Mouse (Mus musculus): ENCODE results near the gene Fstl4. TPM values are rescaled to one million over a fixed set of nuclear protein-coding genes. Genes with fewer than 3 reads are reported as not detected.

Gene Fstl4
- total RNA-seq, 2 experiments from 2014 or later, result 13.8 to 14.8 TPM

- TF ChIP-seq CTCF (conservative IDR thresholded peaks at IDR 0.05), result no peak
- Histone ChIP-seq H3K4me3 (no peak overlapping the region), H3K27ac (no peak overlapping the region)
- no peak for DNase-seq (ENCODE audit: low spot score in 2 of 2)
Observed at GRCm38 (mm10) chr11:53121208-53121607, 356.8 kb downstream of the Fstl4 start.

DNA sequence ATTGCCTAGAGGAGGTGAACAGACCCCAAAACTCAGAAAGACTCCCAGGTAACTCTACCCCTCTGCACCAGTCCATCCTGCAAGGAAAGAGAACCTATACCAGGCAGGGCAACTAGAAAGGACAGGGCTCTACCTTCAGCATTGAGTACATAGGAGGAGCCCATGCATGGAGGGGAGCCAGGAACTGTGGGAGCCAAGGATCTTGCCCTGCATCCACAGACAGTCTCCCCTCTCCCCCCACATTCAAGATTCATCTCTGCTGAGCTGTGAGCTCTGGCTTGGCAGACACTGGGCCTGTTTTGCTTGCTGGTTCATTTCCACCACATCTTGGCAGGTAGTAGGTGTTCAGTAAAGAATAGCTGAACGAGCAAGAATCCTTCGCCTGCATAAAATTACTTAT lies 360.4 kb downstream of the Fstl4 start:
- Histone ChIP-seq H3K4me3 (no peak overlapping the region), H3K27ac (no peak overlapping the region)
- DNase-seq (ENCODE audit: low spot score in 2 of 2), result no peak
- TF ChIP-seq CTCF (conservative IDR thresholded peaks at IDR 0.05), result no peak

GRCm38 (mm10) chr11:53126660-53127059 lies 362.2 kb downstream of the Fstl4 start:
- no peak for TF ChIP-seq CTCF (conservative IDR thresholded peaks at IDR 0.05)
- H3K4me3 ChIP-seq, result no peak overlapping the region
- no peak overlapping the region for H3K27ac ChIP-seq
- no peak for DNase-seq (ENCODE audit: low spot score in 2 of 2)

GRCm38 (mm10) chr11:53128661-53129060 lies 364.2 kb downstream of the Fstl4 start:
- Histone ChIP-seq H3K4me3 (no peak overlapping the region), H3K27ac (no peak overlapping the region)
- no peak for TF ChIP-seq CTCF (conservative IDR thresholded peaks at IDR 0.05)
- no peak for DNase-seq (ENCODE audit: low spot score in 2 of 2)

DNA sequence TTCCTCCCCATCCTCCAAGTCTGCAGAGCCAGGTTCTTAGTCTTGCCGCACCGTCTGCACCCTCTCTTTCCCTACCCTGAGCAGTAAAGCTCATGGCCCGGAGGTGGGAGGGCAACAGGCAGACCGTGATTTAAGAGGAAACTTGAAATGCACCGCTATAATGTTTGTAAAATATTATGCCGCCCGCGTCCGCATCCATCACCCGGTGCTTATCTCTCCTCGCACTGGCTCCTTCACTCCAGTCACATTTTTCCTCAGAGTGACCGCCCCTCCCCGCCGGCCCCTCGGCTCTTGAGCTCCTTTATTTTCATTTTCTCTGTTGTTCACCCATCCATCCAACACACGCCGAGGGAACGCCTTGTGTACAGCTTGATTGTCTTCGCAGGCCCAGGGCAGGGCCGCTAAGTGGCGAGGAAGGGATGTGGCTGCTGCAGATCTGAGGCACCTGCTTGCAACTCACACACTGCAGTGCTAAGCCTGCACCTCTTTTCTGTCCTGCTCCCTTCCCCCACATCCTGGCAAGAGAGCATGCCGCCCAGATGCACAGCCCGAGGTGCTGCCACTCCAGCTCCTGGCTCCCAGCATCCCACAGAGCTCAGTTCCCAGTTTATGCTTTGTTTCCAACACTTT lies 368.1 kb downstream of the Fstl4 start:
- no peak for TF ChIP-seq CTCF (conservative IDR thresholded peaks at IDR 0.05)
- H3K27ac ChIP-seq, result no peak overlapping the region
- no peak overlapping the region for H3K4me3 ChIP-seq

GRCm38 (mm10) chr11:53136371-53136770 lies 371.9 kb downstream of the Fstl4 start:
- no peak for TF ChIP-seq CTCF (conservative IDR thresholded peaks at IDR 0.05)
- no peak for DNase-seq (ENCODE audit: low spot score in 2 of 2)
- Histone ChIP-seq H3K27ac (no peak overlapping the region), H3K4me3 (no peak overlapping the region)

More for the DNA sequence above, 368.1 kb downstream of the Fstl4 start:
- DNase-seq (ENCODE audit: low spot score in 2 of 2), result no peak

GRCm38 (mm10) chr11:53137381-53137780 lies 372.9 kb downstream of the Fstl4 start:
- DNase-seq (ENCODE audit: low spot score in 2 of 2), result no peak
- Histone ChIP-seq H3K4me3 (no peak overlapping the region), H3K27ac (no peak overlapping the region)
- TF ChIP-seq CTCF (conservative IDR thresholded peaks at IDR 0.05), result 0 out of 2 replicates have a peak, but pooled peaks have one; percentile 22

GRCm38 (mm10) chr11:53138212-53138611 lies 373.8 kb downstream of the Fstl4 start:
- DNase-seq (ENCODE audit: low spot score in 2 of 2), result no peak
- TF ChIP-seq CTCF (conservative IDR thresholded peaks at IDR 0.05), result no peak
- Histone ChIP-seq H3K4me3 (no peak overlapping the region), H3K27ac (no peak overlapping the region)

DNA sequence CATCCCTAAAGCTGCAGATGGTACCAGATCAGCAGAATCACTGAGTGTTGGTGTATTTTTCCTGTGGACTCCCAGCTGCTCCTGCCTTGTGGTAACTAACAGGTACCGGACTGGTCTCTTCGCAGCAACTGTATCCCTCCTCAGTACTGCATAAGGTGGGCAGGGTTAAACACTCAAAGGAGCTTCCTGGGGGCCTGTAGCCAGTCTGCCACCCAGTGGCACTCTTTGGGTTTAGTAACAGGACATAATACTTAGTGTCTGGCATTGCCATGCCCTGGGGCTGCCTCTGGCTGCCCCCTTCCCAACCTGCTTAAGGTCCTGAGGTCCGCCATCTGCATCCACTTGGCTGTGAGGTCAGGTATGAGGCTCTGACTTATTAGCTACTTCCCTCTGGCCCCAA lies 375.2 kb downstream of the Fstl4 start:
- Histone ChIP-seq H3K27ac (peak overlapping the region; percentile 43; the same call in 1 of the 2 replicates), H3K4me3 (no peak overlapping the region)
- peak; percentile 55 for TF ChIP-seq CTCF (conservative IDR thresholded peaks at IDR 0.05)
- no peak for DNase-seq (ENCODE audit: low spot score in 2 of 2)

DNA sequence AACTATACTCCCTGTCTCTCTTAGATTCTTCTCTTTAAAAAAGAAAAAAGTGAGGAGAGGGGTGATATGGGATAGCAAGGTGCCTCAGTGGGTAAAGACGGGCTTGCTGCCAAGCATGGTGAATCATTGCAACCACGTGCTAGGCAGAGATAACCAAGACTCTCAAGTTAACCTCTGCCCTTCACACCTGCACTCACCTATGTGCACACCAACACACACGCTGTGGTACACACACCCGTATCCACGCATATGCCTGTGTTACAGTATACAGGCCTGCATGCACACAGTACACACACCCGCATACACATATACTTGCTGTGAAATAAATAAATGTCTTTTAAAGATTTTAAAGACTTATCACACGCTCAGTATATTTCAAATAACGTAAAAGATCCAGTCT lies 375.8 kb downstream of the Fstl4 start:
- Histone ChIP-seq H3K27ac (peak overlapping the region; percentile 67), H3K4me3 (no peak overlapping the region)
- TF ChIP-seq CTCF (conservative IDR thresholded peaks at IDR 0.05), result no peak
- DNase-seq (ENCODE audit: low spot score in 2 of 2), result no peak

- no peak overlapping the region for H3K4me3 ChIP-seq
- no peak for TF ChIP-seq CTCF (conservative IDR thresholded peaks at IDR 0.05)
- H3K27ac ChIP-seq, result peak overlapping the region; percentile 67
- DNase-seq (ENCODE audit: low spot score in 2 of 2), result peak in 1 of 2 experiments; percentile 61
Observed at GRCm38 (mm10) chr11:53140722-53141400, 376.4 kb downstream of the Fstl4 start.

DNA sequence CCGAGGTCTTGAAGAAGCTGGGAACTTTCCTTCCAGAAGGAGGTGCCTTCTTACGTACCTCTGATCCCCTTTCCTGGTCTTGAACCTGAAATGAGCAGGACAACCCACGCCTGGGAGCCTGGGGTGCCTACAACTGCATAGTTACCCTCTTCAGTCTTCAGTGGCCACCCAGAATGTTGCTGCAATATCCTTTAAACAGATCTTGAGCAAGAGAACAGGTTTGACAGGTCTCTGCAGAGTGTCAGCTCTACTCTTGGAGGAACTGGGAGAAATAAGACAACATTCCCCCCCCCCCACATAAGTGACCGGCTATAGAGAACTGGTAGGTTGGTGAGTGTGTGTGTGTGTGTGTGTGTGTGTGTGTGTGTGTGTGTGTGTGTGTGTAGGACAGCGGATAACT lies 379.1 kb downstream of the Fstl4 start:
- no peak overlapping the region for H3K27ac ChIP-seq
- no peak for DNase-seq (ENCODE audit: low spot score in 2 of 2)
- TF ChIP-seq CTCF (conservative IDR thresholded peaks at IDR 0.05), result no peak
- no peak overlapping the region for H3K4me3 ChIP-seq

DNA sequence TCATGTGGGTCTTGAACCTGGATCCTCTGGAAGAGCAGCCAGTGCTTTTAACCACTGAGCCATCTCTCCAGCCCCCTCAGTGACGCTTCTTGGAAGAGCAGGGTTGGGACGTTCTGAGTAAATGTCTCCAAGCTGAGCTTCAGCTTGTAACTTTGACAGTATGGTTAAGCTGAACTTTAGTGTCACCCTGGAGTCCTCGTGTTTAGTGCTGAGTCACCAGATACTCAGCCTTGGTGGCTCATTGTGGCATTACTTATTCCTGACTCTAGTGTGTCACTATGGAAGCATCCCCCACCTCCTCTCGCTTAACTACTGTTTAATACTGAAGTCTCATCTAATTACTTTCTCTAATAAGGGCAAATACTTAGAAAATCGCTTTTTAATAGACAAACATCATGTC lies 380.1 kb downstream of the Fstl4 start:
- no peak overlapping the region for H3K4me3 ChIP-seq
- no peak for DNase-seq (ENCODE audit: low spot score in 2 of 2)
- TF ChIP-seq CTCF (conservative IDR thresholded peaks at IDR 0.05), result no peak
- no peak overlapping the region for H3K27ac ChIP-seq

- peak; percentile 74 for TF ChIP-seq CTCF (conservative IDR thresholded peaks at IDR 0.05)
- Histone ChIP-seq H3K4me3 (no peak overlapping the region), H3K27ac (no peak overlapping the region)
- DNase-seq (ENCODE audit: low spot score in 2 of 2), result no peak
Observed at GRCm38 (mm10) chr11:53146290-53146689, 381.9 kb downstream of the Fstl4 start.
